ENCODE assay signal across 9 mouse cellular contexts in genomic region chr14:24245177-24246081, GRCm38 (mm10). TPM values are rescaled to one million over a fixed set of nuclear protein-coding genes. Genes with fewer than 3 reads are reported as not detected.
DNase-seq lines count a peak whose midpoint lies in the region; ATAC-seq and TF ChIP-seq lines count a peak whose summit lies in the region.
"Had no signal": no experiment of that assay in that cellular context is flagged by ENCODE, and none has a peak within 500 bp of the region (broad histone marks: within the 10 kb centered on the region; RNA-seq: fewer than 3 reads in every experiment).

Gene Dlg5 (minus strand): TSS chr14:24245920.

- no peak for DNase-seq in spleen, adult 2 months (ENCODE audit: low read depth in 1 of 2, low spot score in 2 of 2)
- no peak for DNase-seq in spleen, adult 12 weeks (ENCODE audit: low spot score)
- peak; percentile 69 for DNase-seq in embryonic facial prominence, embryonic 11.5 days (ENCODE audit: low spot score)
- peak; percentile 71 to 75 for DNase-seq in heart, adult 18-20 months
- DNase-seq in kidney, adult 11 months: peak; percentile 64
- peak; percentile 84 for DNase-seq in limb, embryonic 10.5 days (ENCODE audit: low spot score)

- no peaks in the 10 kb centered on the region for H3K36me3 ChIP-seq in spleen, adult 2 months (ENCODE audit: control insufficient read depth, insufficient read depth, low read length)
- H3K36me3 ChIP-seq in embryonic facial prominence, embryonic 11.5 days (replicated peaks; ENCODE audit: control insufficient read depth, insufficient read depth, low read depth, low read length): no peaks in the 10 kb centered on the region
- peaks cover 24% of the 10 kb centered on the region for H3K36me3 ChIP-seq in limb, embryonic 10.5 days
- peaks cover 6% of the 10 kb centered on the region; the same call in 1 of the 2 replicates for H3K36me3 ChIP-seq in midbrain, embryonic 13.5 days
- no peaks in the 10 kb centered on the region for H3K36me3 ChIP-seq in stomach, embryonic 16.5 days (ENCODE audit: control insufficient read depth, insufficient read depth, low read length)

- peak within 1 kb of the TSS; percentile 35 for H3K27ac ChIP-seq in spleen, adult 2 months (ENCODE audit: insufficient read depth, low read length)
- H3K27ac ChIP-seq in embryonic facial prominence, embryonic 11.5 days (replicated peaks; ENCODE audit: low read depth, low read length): peak within 1 kb of the TSS; percentile 94
- H3K27ac ChIP-seq in limb, embryonic 10.5 days: peak within 1 kb of the TSS; percentile 99
- H3K27ac ChIP-seq in midbrain, embryonic 13.5 days: peak within 1 kb of the TSS; percentile 94
- peak within 1 kb of the TSS; percentile 91 for H3K27ac ChIP-seq in stomach, embryonic 16.5 days (ENCODE audit: low read length)

- no peaks in the 10 kb centered on the region; the same call in 1 of the 2 replicates for H3K4me1 ChIP-seq in spleen, adult 2 months (ENCODE audit: control insufficient read depth, insufficient read depth, insufficient read length)
- no peaks in the 10 kb centered on the region for H3K4me1 ChIP-seq in embryonic facial prominence, embryonic 11.5 days (ENCODE audit: control insufficient read depth, insufficient read depth, low read length)
- peaks cover 43% of the 10 kb centered on the region for H3K4me1 ChIP-seq in limb, embryonic 10.5 days
- H3K4me1 ChIP-seq in midbrain, embryonic 13.5 days (replicated peaks): peaks cover 32% of the 10 kb centered on the region
- 0 out of 2 replicates have a peak, but pooled peaks cover 2% of the 10 kb centered on the region for H3K4me1 ChIP-seq in stomach, embryonic 16.5 days (ENCODE audit: control insufficient read depth, insufficient read depth, low read length)

- peaks cover 14% of the 10 kb centered on the region for H3K27me3 ChIP-seq in spleen, adult 2 months (ENCODE audit: control insufficient read depth, insufficient read depth, low read length)
- H3K27me3 ChIP-seq in embryonic facial prominence, embryonic 11.5 days (ENCODE audit: control insufficient read depth, insufficient read depth, low read length): no peaks in the 10 kb centered on the region
- no peaks in the 10 kb centered on the region for H3K27me3 ChIP-seq in limb, embryonic 10.5 days (ENCODE audit: low read depth, poor library complexity, severe bottlenecking)
- 0 out of 2 replicates have a peak, but pooled peaks cover 4% of the 10 kb centered on the region for H3K27me3 ChIP-seq in midbrain, embryonic 13.5 days
- no peaks in the 10 kb centered on the region for H3K27me3 ChIP-seq in stomach, embryonic 16.5 days (ENCODE audit: control insufficient read depth, insufficient read depth, low read length)

- 1% methylated on average over 83 of the region's 98 CpGs for WGBS in spleen, adult 2 months
- under 1% methylated on average over 68 of the region's 98 CpGs for WGBS in embryonic facial prominence, embryonic 11.5 days
- 1% methylated on average over 90 of the region's 98 CpGs for WGBS in limb, embryonic 10.5 days
- under 1% methylated on average over 67 of the region's 98 CpGs for WGBS in midbrain, embryonic 13.5 days
- under 1% methylated on average over 88 of the region's 98 CpGs for whole genome bisulfite sequencing in stomach, embryonic 16.5 days

- TF ChIP-seq POLR2A in spleen, adult 2 months (IDR thresholded peaks at IDR 0.05; ENCODE audit: low read depth, low read length): no peak

- H3K4me3 ChIP-seq in spleen, adult 2 months (ENCODE audit: extremely low read depth, insufficient read depth, insufficient read length): peak within 1 kb of the TSS; percentile 39
- peak within 1 kb of the TSS; percentile 87 for H3K4me3 ChIP-seq in embryonic facial prominence, embryonic 11.5 days (ENCODE audit: low read depth, low read length)
- H3K4me3 ChIP-seq in limb, embryonic 10.5 days: peak within 1 kb of the TSS; percentile 96
- peak within 1 kb of the TSS; percentile 85 for H3K4me3 ChIP-seq in midbrain, embryonic 13.5 days (replicated peaks)
- H3K4me3 ChIP-seq in stomach, embryonic 16.5 days (replicated peaks; ENCODE audit: low read length): peak within 1 kb of the TSS; percentile 82

- peak within 1 kb of the TSS; percentile 95 for H3K9ac ChIP-seq in embryonic facial prominence, embryonic 11.5 days (replicated peaks; ENCODE audit: low read length)
- H3K9ac ChIP-seq in midbrain, embryonic 13.5 days (replicated peaks): peak within 1 kb of the TSS; percentile 95
- H3K9ac ChIP-seq in stomach, embryonic 16.5 days (ENCODE audit: low read length): peak within 1 kb of the TSS; percentile 97

- no peak for TF ChIP-seq CTCF in spleen, adult 2 months (IDR thresholded peaks at IDR 0.05; ENCODE audit: extremely low read depth, insufficient read depth, insufficient read length, insufficient replicate concordance)

- H3K9me3 ChIP-seq in embryonic facial prominence, embryonic 11.5 days (replicated peaks; ENCODE audit: control insufficient read depth, low read length): no peaks in the 10 kb centered on the region
- H3K9me3 ChIP-seq in limb, embryonic 10.5 days (replicated peaks): no peaks in the 10 kb centered on the region
- H3K9me3 ChIP-seq in midbrain, embryonic 13.5 days: no peaks in the 10 kb centered on the region
- no peaks in the 10 kb centered on the region for H3K9me3 ChIP-seq in stomach, embryonic 16.5 days (replicated peaks; ENCODE audit: control insufficient read depth, low read length)

- H3K4me2 ChIP-seq in embryonic facial prominence, embryonic 11.5 days (ENCODE audit: low read depth, low read length): peak within 1 kb of the TSS; percentile 78
- H3K4me2 ChIP-seq in midbrain, embryonic 13.5 days (replicated peaks): peak within 1 kb of the TSS; percentile 91
- peak within 1 kb of the TSS; percentile 92 for H3K4me2 ChIP-seq in stomach, embryonic 16.5 days (ENCODE audit: low read depth, low read length)

- peak; percentile 91 for ATAC-seq in embryonic facial prominence, embryonic 11.5 days (replicated peaks; ENCODE audit: insufficient number of reproducible peaks, low FRiP score, low TSS enrichment, low read depth)
- peak; percentile 92 for ATAC-seq in midbrain, embryonic 13.5 days
- peak; percentile 86 for ATAC-seq in stomach, embryonic 16.5 days (ENCODE audit: insufficient read depth, low FRiP score)

RNA-seq across cellular contexts. Expression of gene Dlg5, which starts in this region (rescaled TPM):
- polyA plus RNA-seq in spleen, adult 2 months (2012; rRNA removed): 6.5 and 6.7 TPM in 2 replicates
- 35.9 and 36.0 TPM in 2 replicates for polyA plus RNA-seq in embryonic facial prominence, embryonic 11.5 days (2014; fragmentation: Nextera tagmentation; extraction: Ambion mirVana)
- 1 to 10 TPM; 6.8 to 8.0 TPM for total RNA-seq in heart, adult 18-20 months (2021)
- 23.7 and 32.6 TPM in 2 replicates for polyA plus RNA-seq in limb, embryonic 10.5 days (2016; fragmentation: Nextera tagmentation; extraction: Ambion mirVana)
- polyA plus RNA-seq in midbrain, embryonic 13.5 days (2015; fragmentation: Nextera tagmentation; extraction: Ambion mirVana): 18.8 and 19.4 TPM in 2 replicates
- polyA plus RNA-seq in stomach, embryonic 16.5 days (2015; fragmentation: Nextera tagmentation; extraction: Ambion mirVana): 12.3 and 12.4 TPM in 2 replicates
- total RNA-seq: neutrophil, adult 5-6 weeks had no signal

Comparison
In these comparisons a context has a peak if more than half of its experiments do, and no peak if none do; other contexts are left out.
1. DNase-seq: peak in embryonic facial prominence, embryonic 11.5 days (single experiment), heart, adult 18-20 months (2 of 2), kidney, adult 11 months (single experiment) and limb, embryonic 10.5 days (single experiment); none in spleen, adult 2 months (0 of 2) and spleen, adult 12 weeks (single experiment).
2. H3K27ac ChIP-seq: peak in every context shown above with its lines; median percentile 99 in limb, embryonic 10.5 days; 94 in embryonic facial prominence, embryonic 11.5 days; 94 in midbrain, embryonic 13.5 days; 91 in stomach, embryonic 16.5 days; 35 in spleen, adult 2 months.
3. H3K4me3 ChIP-seq: peak in every context shown above with its lines; median percentile 96 in limb, embryonic 10.5 days; 87 in embryonic facial prominence, embryonic 11.5 days; 85 in midbrain, embryonic 13.5 days; 82 in stomach, embryonic 16.5 days; 39 in spleen, adult 2 months.
4. Peak in every context shown above with its lines, with median percentiles within 50 percentile points of each other: ATAC-seq, H3K4me2 ChIP-seq and H3K9ac ChIP-seq.